Comparison of ENCODE assay signal across 29 mouse cellular contexts in genomic region chr11:119683796-119684195, GRCm38 (mm10).
DNase-seq lines count a peak whose midpoint lies in the region; ATAC-seq and TF ChIP-seq lines count a peak whose summit lies in the region.
"Had no signal": no experiment of that assay in that cellular context is flagged by ENCODE, and none has a peak within 500 bp of the region (broad histone marks: within the 10 kb centered on the region; RNA-seq: fewer than 3 reads in every experiment).

No protein-coding gene starts in this region.

- H3K4me1 ChIP-seq in heart, adult 2 months (ENCODE audit: control insufficient read depth, insufficient read depth, low read length): peaks cover 16% of the 10 kb centered on the region
- peaks cover 70% of the 10 kb centered on the region for H3K4me1 ChIP-seq in heart, embryonic 15.5 days (replicated peaks)
- H3K4me1 ChIP-seq in MEL (ENCODE audit: control insufficient read depth in 1 of 2, insufficient read depth in 2 of 2, low read length in 2 of 2): peaks cover 13 to 32% of the 10 kb centered on the region in 2 experiments

- no peaks in the 10 kb centered on the region; the same call in 1 of the 2 replicates for H3K79me2 ChIP-seq in heart, adult 2 months (replicated peaks; ENCODE audit: control insufficient read depth, insufficient read depth, low read length)
- peaks cover 29% of the 10 kb centered on the region; the same call in 1 of the 2 replicates for H3K79me2 ChIP-seq in MEL (ENCODE audit: control insufficient read depth, insufficient read depth, low read length, poor library complexity)

- no peaks in the 10 kb centered on the region for H3K36me3 ChIP-seq in heart, adult 2 months (ENCODE audit: control insufficient read depth, insufficient read depth, low read length)
- H3K36me3 ChIP-seq in heart, embryonic 15.5 days: no peaks in the 10 kb centered on the region
- peaks cover 5 to 22% of the 10 kb centered on the region in 2 experiments; a peak in 3 of 4 replicates for H3K36me3 ChIP-seq in MEL (ENCODE audit: control insufficient read depth in 1 of 2, insufficient read depth in 2 of 2, low read length in 2 of 2)
- H3K36me3 ChIP-seq: embryonic facial prominence, embryonic 13.5 days; forebrain, embryonic 10.5 days; forebrain, embryonic 15.5 days; hindbrain, embryonic 13.5 days; liver, embryonic 12.5 days had no signal

- DNase-seq in adrenal gland, adult 2 months: peak; percentile 73
- DNase-seq in adrenal gland, postnatal 4 days (ENCODE audit: low spot score in 2 of 2): no peak
- peak; percentile 93 for DNase-seq in heart, adult 11 months
- no peak for DNase-seq in heart, adult 2 months
- no peak for DNase-seq in heart, postnatal 4 days
- DNase-seq in MEL (ENCODE audit: low read depth, low spot score): no peak
- DNase-seq in layer of hippocampus, adult 9-10 months (ENCODE audit: low spot score): no peak
- DNase-seq: cerebellum, adult 11 months; cerebellum, adult 9-10 months; cerebellum, postnatal 36 days; kidney, adult 8-10 months; kidney, postnatal 4 days; layer of hippocampus, postnatal 36 days; left cerebral cortex, postnatal 4 days; liver, postnatal 0 days; lung, postnatal 36 days; midbrain, embryonic 14.5 days; right cerebral cortex, postnatal 25 days; spleen, adult 18-20 months; thymus, adult 2 months; thymus, postnatal 36 days had no signal

- no peaks in the 10 kb centered on the region for H3K27me3 ChIP-seq in heart, adult 2 months (ENCODE audit: control insufficient read depth, insufficient read depth, low read length)
- no peaks in the 10 kb centered on the region for H3K27me3 ChIP-seq in heart, embryonic 15.5 days
- no peaks in the 10 kb centered on the region for H3K27me3 ChIP-seq in MEL (ENCODE audit: control insufficient read depth in 1 of 2, insufficient read depth in 2 of 2, low read length in 2 of 2)
- H3K27me3 ChIP-seq: embryonic facial prominence, embryonic 13.5 days; forebrain, embryonic 15.5 days; hindbrain, embryonic 13.5 days; liver, embryonic 12.5 days had no signal

- intact Hi-C loops in heart, adult 2 months (cut with DNase I): no loop called here

- H3K27ac ChIP-seq in heart, adult 2 months: no peak overlapping the region
- H3K27ac ChIP-seq in heart, embryonic 15.5 days: peak overlapping the region; percentile 22; the same call in 1 of the 2 replicates
- H3K27ac ChIP-seq in MEL (ENCODE audit: control insufficient read depth, low read depth, low read length): no peak overlapping the region
- H3K27ac ChIP-seq: embryonic facial prominence, embryonic 13.5 days; forebrain, embryonic 10.5 days; forebrain, embryonic 15.5 days; hindbrain, embryonic 13.5 days; kidney, postnatal 0 days; liver, embryonic 12.5 days had no signal

- H3K4me2 ChIP-seq in heart, embryonic 15.5 days: no peak overlapping the region
- H3K4me2 ChIP-seq: embryonic facial prominence, embryonic 13.5 days; forebrain, embryonic 15.5 days; hindbrain, embryonic 13.5 days; liver, embryonic 12.5 days had no signal

- no peak for TF ChIP-seq EP300 in heart, adult 2 months (IDR thresholded peaks at IDR 0.05; ENCODE audit: insufficient read depth, low read depth, low read length)
- no peak for TF ChIP-seq EP300 in MEL (IDR thresholded peaks at IDR 0.05; ENCODE audit: low read depth in 1 of 2, low read length in 2 of 2)

- TF ChIP-seq RAD21 in MEL (IDR thresholded peaks at IDR 0.05; ENCODE audit: low read depth, low read length): no peak

- no peak overlapping the region for H3K4me3 ChIP-seq in heart, adult 2 months
- no peak overlapping the region for H3K4me3 ChIP-seq in heart, embryonic 15.5 days
- H3K4me3 ChIP-seq in MEL (ENCODE audit: control insufficient read depth in 1 of 2, insufficient read depth in 1 of 2, low read depth in 2 of 2, low read length in 2 of 2): no peak overlapping the region
- H3K4me3 ChIP-seq: embryonic facial prominence, embryonic 13.5 days; forebrain, embryonic 10.5 days; forebrain, embryonic 15.5 days; hindbrain, embryonic 13.5 days; liver, embryonic 12.5 days had no signal

- no peak overlapping the region for H3K9ac ChIP-seq in heart, adult 2 months (ENCODE audit: low read depth, low read length)
- no peak overlapping the region for H3K9ac ChIP-seq in heart, embryonic 15.5 days
- H3K9ac ChIP-seq in MEL (ENCODE audit: control insufficient read depth, low read depth, low read length, poor library complexity, severe bottlenecking): no peak overlapping the region
- H3K9ac ChIP-seq: embryonic facial prominence, embryonic 13.5 days; forebrain, embryonic 15.5 days; hindbrain, embryonic 13.5 days; liver, embryonic 12.5 days; liver, postnatal 0 days had no signal

- no peak for TF ChIP-seq CTCF in heart, adult 2 months (IDR thresholded peaks at IDR 0.05)
- no peak for TF ChIP-seq CTCF in MEL (IDR thresholded peaks at IDR 0.05 in 2 of 3, conservative IDR thresholded peaks at IDR 0.05 in 1 of 3; ENCODE audit: control insufficient read depth in 1 of 3, insufficient read depth in 1 of 3, low read depth in 2 of 3, low read length in 3 of 3, poor library complexity in 1 of 3, severe bottlenecking in 1 of 3)

- no peaks in the 10 kb centered on the region for H3K9me3 ChIP-seq in heart, embryonic 15.5 days (replicated peaks)
- H3K9me3 ChIP-seq in MEL (replicated peaks; ENCODE audit: insufficient read depth, low read length): no peaks in the 10 kb centered on the region
- H3K9me3 ChIP-seq: embryonic facial prominence, embryonic 13.5 days; forebrain, embryonic 10.5 days; forebrain, embryonic 15.5 days; hindbrain, embryonic 13.5 days; liver, embryonic 12.5 days had no signal

- ATAC-seq in heart, embryonic 15.5 days (replicated peaks; ENCODE audit: insufficient number of reproducible peaks, insufficient read depth, low FRiP score, low read depth): peak; percentile 65
- ATAC-seq: forebrain, embryonic 15.5 days; intestine, embryonic 16.5 days; liver, embryonic 12.5 days; liver, postnatal 0 days had no signal

- TF ChIP-seq POLR2A in heart, adult 2 months (IDR thresholded peaks at IDR 0.05; ENCODE audit: insufficient read depth, low read depth, low read length): no peak
- TF ChIP-seq POLR2A in MEL (IDR thresholded peaks at IDR 0.05; ENCODE audit: control insufficient read depth in 1 of 2, insufficient read depth in 1 of 2, low read depth in 1 of 2, low read length in 2 of 2, poor library complexity in 1 of 2): no peak

- WGBS in heart, adult 2 months: 70% methylated on average over 2 of the region's 2 CpGs
- WGBS in heart, embryonic 15.5 days: 36% methylated on average over 2 of the region's 2 CpGs

TF ChIP-seq in MEL, 35 proteins besides CTCF, POLR2A, EP300 and RAD21:
- TF ChIP-seq GATA1 (IDR thresholded peaks at IDR 0.05; ENCODE audit: low read depth, low read length): 0 out of 2 replicates have a peak, but pooled peaks have one; percentile 15
- TF ChIP-seq ELF1 (IDR thresholded peaks at IDR 0.05; ENCODE audit: low read depth, low read length): no peak
TF ChIP-seq in MEL: peak in this region for 1.

Comparison
In these comparisons a context has a peak if more than half of its experiments do, and no peak if none do; other contexts are left out.
1. DNase-seq: peak in adrenal gland, adult 2 months (single experiment) and heart, adult 11 months (single experiment); none in adrenal gland, postnatal 4 days (0 of 2), heart, adult 2 months (0 of 2), heart, postnatal 4 days (single experiment), MEL (single experiment) and layer of hippocampus, adult 9-10 months (single experiment).